Mouse (Mus musculus) right cerebral cortex, postnatal 36 days (tissue): Measurements from ENCODE around the gene Smad1.
"Not testable (repeated sequence)": the region's sequence is repeated elsewhere in the genome, so short reads cannot be mapped to it uniquely, and the experiment has no call there.

Experiments
- DNase-seq, 2 experiments: peaks; one replicate each; pipeline ENCODE4 v3.0.0; 2022; ENCODE audit warnings: low spot score in 2 of 2, mixed read lengths in 1 of 2

The Smad1 gene

DNA sequence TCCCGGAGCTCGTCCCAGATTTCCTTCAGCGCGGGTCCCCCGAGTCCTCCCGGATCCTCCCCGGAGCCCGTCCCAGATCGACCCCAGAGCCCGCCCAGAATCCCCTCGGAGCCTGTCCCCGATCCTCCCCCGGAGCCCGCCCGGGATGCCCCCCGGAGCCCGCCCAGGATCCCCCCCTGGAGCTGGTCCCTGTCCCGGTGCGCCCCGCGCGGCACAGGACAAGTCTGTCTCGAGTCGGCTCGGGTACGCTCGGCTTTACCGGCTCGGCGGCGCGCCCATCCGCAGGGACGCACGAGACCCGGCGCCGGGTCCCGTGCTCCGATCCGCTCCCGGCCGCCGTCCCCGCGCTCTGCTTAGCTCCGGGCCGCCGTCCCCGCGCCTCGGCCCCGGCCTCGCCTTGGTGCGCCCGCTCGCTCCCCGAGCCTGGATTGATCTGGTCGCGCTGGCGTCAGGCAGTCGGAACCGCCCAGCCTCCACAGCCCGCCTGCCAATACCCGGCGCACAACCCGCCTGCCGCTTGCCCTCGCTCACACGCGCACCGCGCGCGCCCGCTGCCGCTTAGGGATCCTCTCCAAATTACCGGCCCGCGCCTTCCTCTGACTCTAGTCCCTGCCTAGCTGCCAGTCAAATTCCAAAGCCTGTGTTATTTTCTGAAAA lies at the start of gene Smad1:
Gene Smad1, minus strand, starts transcription at position 525 of the 657 bp plus-strand sequence.
- peak; percentile 92 to 93 for DNase-seq

GRCm38 (mm10) chr8:79447260-79447853 lies 48.0 kb upstream of the Smad1 start:
- no peak for DNase-seq

DNA sequence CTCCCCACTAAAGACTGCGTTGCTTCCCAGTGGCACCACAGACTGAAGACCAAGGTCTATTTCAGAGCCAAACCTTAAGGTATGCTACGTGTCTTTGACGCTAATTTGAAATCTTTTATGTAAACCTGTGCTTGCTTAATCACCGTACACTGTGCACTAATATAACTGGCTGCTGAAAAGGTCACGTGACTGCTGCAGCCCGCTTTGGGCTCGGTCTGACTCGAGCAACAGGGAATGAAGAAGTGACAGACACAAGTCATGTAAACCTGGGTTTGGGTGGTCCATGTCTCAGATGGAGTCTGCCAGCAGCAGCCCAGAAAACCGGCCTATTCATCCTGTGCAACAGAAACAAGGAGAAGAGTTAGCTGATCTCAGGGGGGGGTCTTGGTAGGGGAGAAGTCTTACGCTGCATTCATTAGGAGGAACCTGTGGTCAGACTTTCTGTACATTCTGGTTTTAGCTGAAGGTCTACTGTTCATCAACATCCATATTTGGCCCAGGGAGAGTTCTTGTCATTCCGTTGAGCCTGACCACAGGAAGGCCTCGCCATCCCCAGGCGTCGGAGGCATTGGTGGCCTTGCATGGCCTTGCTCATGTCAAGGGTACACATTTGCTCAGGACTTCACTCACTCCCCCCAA lies 44.3 kb upstream of the Smad1 start:
- DNase-seq, result no peak

GRCm38 (mm10) chr8:79433953-79434500 lies 34.7 kb upstream of the Smad1 start:
- no peak for DNase-seq

- no peak for DNase-seq
Observed at GRCm38 (mm10) chr8:79414907-79415306, 15.6 kb upstream of the Smad1 start.

DNA sequence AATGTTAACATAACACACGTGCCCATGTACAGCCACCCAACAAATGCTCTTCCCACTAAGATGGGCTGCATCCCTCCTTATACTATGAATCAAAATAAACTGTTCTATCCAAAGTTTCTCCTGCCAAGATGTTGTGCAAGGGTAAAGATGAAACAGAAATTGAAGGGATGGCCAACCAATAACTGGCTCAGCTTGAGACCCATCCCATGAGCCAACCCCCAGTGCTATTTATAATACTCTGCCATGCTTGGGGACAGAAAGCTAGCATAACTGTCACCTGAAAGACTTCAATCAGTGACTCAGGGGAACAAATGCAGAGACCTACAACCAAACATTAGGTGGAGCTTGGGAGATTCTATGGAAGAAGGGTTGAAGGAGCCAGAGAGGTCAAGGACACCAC lies 11.2 kb upstream of the Smad1 start:
- no peak for DNase-seq

DNA sequence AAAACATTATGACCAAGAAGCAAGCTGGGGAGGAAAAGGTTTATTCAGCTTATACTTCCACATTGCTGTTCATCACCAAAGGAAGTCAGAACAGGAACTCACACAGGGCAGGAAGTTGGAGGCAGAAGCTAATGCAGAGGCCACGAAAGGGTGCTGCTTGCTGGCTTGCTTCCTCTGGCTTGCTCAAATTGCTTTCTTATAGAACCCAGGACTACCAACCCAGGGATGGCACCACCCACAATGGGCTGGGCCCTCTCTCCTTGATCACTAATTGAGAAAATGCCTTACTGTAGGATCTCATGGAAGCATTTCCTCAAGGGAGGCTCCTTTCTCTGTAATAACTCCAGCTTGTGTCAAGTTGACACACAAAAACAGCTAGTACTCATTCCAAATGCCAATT lies 8.0 kb upstream of the Smad1 start:
- DNase-seq, result not testable (repeated sequence)

GRCm38 (mm10) chr8:79404895-79405557 lies 5.7 kb upstream of the Smad1 start:
- no peak for DNase-seq

GRCm38 (mm10) chr8:79400671-79401070 lies 1.4 kb upstream of the Smad1 start:
- no peak for DNase-seq

- peak in 1 of 2 experiments; percentile 29 for DNase-seq
Observed at GRCm38 (mm10) chr8:79398251-79398981, 902 bp downstream of the Smad1 start.

DNA sequence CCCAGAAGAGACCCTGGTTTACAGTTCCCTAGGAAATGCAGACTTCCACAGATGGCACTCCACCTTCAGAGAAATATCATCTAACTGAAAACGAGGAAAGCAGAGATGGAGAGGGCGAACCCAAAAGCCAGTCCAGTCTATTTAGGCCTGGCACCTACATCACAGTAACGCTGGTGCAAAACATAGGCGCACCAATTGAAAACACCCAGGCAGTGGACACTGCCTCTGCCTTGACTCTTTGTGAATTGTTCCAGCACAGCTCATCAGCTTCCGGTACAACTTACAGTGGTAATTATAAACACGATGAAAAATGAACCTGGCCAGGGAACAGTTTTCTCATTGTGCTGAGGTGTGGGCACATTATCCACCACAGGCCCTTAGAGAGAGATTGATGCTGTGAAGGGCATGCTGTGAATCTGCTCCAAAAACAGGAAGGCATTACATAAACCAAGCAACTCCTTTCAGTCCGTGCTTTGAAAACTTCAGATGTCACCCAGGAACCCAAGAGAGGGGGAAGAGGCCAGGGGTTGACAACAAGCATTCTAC lies 1.5 kb downstream of the Smad1 start:
- no peak for DNase-seq

DNA sequence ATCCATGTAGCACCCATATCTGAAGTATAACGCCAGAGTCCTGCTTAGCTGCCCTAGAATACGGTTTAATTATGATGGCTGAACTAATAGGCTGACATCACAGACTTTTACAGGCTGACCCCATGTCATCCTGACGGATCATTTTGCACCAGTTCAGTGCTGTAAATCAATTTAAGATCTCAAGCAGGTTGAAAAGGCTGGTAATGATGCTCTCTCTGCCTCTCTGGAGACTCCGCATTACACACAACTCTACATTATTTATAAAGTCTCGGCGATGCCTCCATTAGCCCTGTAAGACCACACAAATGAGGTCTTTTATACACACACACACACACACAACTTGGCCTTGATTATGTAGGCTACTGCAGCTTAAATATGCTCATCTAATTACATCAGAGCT lies 2.4 kb downstream of the Smad1 start:
- no peak for DNase-seq

DNA sequence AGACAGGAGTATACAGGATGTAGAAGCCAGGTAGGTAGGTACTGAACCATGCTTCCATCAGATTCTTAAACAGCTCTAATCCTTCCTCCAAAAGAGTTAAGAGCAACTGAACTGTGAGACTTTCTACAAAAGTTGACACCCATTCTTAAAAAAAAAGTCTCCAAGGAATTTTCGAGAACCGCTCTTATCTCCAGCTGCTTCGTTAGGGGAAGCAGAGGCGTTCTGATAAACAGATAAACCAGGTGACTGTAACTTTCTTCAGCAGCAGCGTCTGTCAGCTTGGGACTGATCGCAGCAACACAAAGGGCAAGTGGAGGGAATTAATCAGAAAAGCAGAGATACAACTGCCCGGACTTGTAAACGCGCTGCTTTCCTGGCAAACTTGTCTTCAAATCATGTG lies 5.3 kb downstream of the Smad1 start:
- no peak for DNase-seq

GRCm38 (mm10) chr8:79393215-79393614 lies 6.1 kb downstream of the Smad1 start:
- no peak for DNase-seq

- no peak for DNase-seq
Observed at GRCm38 (mm10) chr8:79392649-79393048, 6.7 kb downstream of the Smad1 start.

DNA sequence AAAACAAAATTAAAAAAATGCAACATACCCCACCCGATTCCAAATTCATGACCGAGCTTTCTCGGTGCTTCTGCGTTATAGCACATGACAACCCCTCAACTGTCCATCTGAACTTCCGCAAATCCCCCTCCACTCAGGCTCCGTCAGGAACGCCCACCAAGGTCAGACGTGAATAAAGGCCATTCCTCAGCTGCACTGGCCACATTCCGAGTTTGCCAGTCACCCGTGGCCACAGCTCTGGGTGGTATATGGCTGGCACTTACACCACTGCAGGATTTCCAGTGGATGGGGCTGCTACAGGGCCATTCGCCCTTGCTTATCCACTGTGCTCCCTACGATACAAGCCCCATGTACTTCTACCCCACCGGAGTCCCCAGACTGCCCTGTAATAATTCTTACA lies 7.9 kb downstream of the Smad1 start:
- no peak for DNase-seq

GRCm38 (mm10) chr8:79389074-79389786 lies 10.1 kb downstream of the Smad1 start:
- DNase-seq, result no peak

DNA sequence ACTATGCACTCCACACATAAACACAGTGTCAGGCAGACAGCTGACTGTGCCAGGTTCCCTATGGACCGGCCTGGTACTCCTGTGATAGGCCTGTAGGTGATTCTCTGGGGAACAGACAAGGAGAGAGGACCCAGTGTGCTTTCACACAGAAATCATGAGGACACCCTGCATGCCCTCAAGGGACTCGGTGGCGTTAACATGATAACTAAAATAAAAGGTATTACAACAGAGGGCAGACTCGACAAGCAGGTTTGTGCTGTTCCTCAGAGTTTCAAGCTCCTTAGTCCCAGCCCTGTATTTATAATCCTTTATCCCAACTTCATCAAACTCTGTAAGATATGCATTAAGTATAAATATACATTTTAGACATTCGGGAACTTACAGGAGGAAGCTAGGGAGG lies 12.5 kb downstream of the Smad1 start:
- no peak for DNase-seq

DNA sequence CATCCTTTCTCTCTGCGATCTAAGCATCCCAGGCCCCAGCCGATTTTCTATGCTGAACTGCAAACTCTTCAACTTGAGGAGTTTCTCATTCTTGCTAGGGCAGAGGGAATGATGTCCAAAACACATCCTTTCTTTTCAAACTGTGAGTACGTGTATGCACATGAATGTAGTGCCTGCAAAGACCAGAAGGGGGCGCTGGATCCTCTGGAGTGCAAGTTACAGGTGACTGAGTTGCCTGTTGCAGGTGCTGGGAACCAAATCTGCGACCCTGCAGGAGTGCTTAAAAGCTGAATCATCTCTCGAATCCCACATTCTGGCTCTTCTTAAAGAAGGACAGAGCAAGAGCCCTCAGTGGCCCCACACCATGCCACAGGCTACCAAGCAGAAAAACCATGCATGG lies 13.0 kb downstream of the Smad1 start:
- DNase-seq, result no peak
